Mouse (Mus musculus) heart, postnatal 25 days (tissue): ENCODE data around the gene Snap23. TPM values are rescaled to one million over a fixed set of nuclear protein-coding genes. Genes with fewer than 3 reads are reported as not detected.

Experiments used
- DNase-seq: peaks from one replicate; pipeline ENCODE4 v3.0.0; 2022; ENCODE audit warnings: low spot score
- intact Hi-C: fragments of 180-260 bp; cut with DNase I; formaldehyde crosslinking; loops from one replicate; pipeline ENCODE4 v1.15.1; 2025
- total RNA-seq, 2 experiments: library from RNA; stranded (reverse); gene quantifications; 2 replicates each; pipeline ENCODE4 v1.2.3; 2021

Snap23 gene
- total RNA-seq, 2 experiments from 2014 or later, result 58.5 to 63.4 TPM

DNA sequence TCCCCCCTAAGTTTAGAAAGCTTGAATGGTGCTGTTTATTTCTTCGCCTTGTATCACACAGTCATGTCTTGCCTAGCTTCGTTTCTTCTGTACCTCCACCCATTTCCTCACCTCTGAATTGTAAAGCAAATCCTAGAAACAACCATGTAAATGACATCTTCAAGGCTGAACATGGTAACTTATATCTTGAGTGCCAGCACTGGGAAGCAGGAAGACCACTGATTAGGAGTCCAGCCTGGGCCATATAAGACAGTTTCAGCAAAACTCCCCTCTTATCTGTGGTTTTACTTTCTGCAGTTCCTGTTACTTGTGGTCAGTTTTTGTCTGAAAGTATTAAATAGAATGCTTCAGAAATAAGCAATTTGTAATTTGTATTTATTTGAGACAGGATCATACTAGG lies 8.5 kb downstream of the Snap23 start:
- intact Hi-C loops, result loop anchor here (5.0 kb wide), 1 partner anchor 39 kb away; no protein-coding TSS in a partner anchor
- no peak for DNase-seq

DNA sequence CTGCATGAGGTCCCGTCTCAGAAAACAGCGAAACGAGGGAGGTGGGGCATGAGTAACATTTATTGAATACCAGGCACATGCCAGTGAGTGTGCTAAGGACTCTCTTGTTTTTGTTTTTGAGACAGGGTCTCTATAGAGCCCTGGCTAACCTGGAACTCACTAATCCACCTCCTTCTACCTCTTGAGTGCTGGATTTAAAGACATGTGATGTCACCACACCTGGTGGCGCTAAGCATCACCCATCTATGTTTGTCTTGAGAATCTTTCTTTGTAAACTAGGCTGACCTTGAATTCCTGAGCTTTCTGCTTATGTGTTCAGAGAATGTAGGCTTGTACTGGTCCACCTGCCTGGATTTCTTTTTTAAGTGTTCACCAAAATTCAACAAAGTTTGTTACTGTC lies 10.3 kb downstream of the Snap23 start:
- DNase-seq, result no peak
- intact Hi-C loops, result loop anchor here (5.0 kb wide), 1 partner anchor 40 kb away; no protein-coding TSS in a partner anchor

DNA sequence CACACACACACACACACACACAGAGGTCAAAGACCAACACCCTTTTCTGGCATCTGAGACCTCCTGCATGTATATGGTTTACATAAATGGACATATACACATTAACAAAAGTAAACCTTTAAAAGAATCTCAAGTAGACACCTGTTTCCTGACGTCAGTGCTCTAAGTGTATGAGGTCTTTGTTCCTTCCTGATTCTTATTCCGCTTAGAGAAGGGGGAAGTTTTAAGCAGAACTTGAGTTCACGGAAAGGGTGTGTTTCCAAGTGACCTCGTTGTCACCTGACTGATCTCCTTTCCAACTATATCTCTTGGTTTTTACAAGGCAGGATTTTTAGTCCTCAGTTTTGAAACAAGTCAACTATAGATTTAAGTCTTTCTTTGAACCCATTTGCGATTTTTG lies 10.8 kb downstream of the Snap23 start:
- DNase-seq, result no peak
- intact Hi-C loops, result loop anchor here (5.0 kb wide), 1 partner anchor 41 kb away; no protein-coding TSS in a partner anchor

DNA sequence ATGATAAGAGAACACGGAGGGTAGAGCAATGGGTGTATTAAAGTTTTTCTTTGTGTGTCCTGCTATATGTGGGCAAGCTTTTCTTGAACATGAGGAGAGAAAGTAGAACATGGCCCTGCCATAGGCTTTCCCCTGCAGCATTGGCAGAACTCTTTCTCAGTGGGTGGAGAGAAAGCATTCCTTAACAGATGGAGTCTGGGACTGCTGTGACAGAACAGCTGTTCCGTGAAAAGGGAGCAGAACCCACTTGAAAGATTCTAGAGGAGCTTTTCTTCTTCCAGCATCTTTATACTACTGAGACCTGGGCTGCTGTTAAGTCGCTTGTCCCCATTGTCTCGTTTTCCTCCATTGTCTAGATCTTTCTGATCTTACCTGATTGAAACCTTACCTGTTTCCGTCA lies 22.3 kb downstream of the Snap23 start:
- no peak for DNase-seq
- intact Hi-C loops, result no loop called here

DNA sequence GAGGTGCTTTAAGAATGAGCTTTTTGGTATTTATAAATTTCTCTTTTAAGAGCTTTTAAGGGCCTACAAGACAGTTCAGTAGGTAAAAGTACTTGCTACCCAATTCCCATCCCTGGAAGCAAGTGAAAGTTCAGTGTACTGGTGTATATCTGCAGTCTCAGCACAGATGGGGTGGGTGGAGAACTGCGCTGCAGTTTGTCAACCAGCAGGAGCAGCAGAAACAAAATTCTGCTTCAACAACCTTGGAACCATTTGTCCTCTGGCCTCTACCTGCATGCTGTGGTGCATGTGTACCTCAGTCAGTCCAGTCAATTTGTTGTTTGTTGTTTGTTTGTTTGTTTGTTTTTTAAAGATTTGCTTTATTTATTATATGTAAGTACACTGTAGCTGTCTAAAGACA lies 24.8 kb downstream of the Snap23 start:
- no peak for DNase-seq
- intact Hi-C loops, result no loop called here

DNA sequence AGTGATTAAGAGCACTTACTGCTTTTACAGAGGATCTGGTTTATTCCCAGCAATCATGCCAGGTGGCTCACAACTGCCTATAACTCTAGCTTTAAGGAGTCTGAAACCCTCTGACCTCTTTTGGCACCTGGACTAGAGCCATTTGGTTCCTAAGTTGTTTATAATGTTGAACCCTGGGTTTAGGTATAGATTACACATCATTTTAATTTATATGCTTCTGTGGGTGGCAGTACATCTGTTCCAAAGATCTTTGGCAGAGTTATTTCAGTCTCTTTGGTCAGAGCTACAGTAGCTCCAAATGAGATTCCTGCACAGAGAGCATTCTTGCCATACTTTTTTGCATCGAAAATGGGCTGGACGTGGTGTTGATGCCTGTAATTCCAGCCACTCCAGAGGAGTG lies 30.3 kb downstream of the Snap23 start:
- intact Hi-C loops, result no loop called here

DNA sequence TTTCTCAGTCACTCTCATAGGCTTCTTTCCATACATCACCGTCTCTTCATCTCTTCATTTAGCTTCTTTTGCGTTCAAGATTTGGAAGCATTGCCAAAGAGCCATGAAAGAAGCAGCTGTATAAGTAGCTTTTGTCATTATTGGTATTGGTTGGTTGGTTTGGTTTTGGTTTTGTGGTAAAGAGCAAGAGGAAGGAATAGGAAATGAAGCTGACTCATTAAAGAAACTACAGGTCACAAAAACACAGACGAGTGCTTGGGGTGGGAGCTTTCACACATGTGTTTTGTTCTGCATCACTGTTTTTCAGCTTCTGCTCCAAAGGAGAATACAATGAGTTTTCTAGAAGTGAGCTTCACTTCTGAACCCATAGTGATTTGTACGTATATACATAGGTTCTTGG lies 32.0 kb downstream of the Snap23 start:
- intact Hi-C loops, result no loop called here

More for the DNA sequence above, 30.3 kb downstream of the Snap23 start:
- DNase-seq, result no peak

DNA sequence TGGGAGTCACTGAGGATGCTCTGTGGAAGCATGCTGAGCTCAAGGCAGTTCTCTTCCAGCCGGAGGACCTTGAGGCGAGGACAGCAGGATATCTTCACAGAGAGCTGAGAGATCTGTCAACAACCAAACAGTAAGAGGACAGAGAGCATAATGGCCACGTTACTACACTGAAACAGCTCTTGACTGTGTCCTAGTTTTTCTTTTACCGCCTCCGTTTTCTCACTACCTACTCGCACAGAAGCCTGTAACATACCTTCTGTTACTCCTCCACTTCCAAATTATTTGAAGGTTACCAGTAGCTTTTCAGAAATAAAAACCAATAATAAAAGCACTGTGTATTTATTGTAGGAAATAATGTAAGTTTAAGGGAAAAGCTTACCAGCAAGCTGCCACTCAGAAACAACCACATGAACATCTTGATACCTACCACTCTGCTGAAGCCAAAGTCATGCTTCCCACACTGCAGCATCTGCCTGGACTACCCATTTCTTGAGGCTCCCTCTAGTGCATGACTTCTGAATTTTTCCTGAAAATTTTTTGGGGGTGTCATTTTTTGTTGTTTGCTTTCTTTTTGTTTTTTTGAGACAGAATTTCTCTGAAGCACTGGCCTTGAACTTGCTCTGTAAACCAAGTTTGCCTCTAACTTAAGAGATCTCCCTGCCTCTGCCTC lies 38.7 kb downstream of the Snap23 start:
- DNase-seq, result no peak
- intact Hi-C loops, result loop anchor here (5.0 kb wide), 3 partner anchors 39 to 129 kb away; partner anchors contain the start of gene Snap23

More for the DNA sequence above, 32.0 kb downstream of the Snap23 start:
- no peak for DNase-seq

DNA sequence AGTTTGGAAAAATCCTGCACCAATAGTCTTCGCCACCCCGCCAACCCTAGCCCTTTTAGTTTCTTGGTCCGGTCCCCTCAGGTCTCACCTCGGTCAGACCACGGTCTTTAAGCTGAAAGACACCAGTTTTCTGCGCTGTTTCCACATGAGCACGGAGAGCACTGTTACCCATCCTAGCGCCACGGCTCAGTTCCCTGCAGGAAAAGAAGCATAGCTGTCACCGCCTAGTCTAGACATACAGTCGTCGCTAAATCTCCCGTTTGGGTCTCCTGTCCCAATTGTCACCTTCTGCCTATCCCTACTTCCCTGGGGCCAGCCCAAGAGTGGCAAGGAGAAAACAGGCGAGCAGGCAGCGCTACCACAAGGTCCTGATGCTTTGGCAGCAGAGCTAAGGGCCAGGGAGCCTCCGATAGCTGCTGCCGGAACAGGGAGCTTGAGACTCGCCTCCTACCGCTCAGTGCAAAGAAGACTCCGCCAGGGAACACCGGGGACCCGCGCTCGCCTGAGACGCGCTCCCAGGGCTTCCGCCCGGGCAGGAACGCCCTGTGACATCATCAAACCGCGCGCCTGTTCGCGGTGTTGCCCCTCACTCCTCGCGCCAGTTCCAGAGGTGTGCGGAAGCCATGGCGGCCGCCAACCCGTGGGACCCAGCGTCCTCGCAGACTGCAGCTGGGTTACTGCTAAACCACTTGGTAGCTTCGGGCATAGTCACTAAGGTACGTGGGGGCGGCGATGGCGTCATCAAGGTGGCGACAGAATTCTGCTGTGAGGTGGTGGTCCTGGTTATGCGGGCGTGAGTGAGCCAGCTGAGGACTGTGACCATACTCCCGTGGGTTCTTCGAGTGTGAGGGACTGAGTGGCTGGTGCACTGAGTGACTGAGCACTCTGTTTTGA lies 41.6 kb downstream of the Snap23 start, which contains the start of the genes Haus2 and Lrrc57:
Gene Haus2, plus strand, starts transcription at position 554 of the 894 bp plus-strand sequence.
Gene Lrrc57, minus strand, starts transcription at position 691 of the 894 bp plus-strand sequence.
- intact Hi-C loops, result loop anchor here (2.0 to 5.0 kb wide), 4 partner anchors 42 to 132 kb away; partner anchors contain the start of gene Snap23
- peak; percentile 80 for DNase-seq

DNA sequence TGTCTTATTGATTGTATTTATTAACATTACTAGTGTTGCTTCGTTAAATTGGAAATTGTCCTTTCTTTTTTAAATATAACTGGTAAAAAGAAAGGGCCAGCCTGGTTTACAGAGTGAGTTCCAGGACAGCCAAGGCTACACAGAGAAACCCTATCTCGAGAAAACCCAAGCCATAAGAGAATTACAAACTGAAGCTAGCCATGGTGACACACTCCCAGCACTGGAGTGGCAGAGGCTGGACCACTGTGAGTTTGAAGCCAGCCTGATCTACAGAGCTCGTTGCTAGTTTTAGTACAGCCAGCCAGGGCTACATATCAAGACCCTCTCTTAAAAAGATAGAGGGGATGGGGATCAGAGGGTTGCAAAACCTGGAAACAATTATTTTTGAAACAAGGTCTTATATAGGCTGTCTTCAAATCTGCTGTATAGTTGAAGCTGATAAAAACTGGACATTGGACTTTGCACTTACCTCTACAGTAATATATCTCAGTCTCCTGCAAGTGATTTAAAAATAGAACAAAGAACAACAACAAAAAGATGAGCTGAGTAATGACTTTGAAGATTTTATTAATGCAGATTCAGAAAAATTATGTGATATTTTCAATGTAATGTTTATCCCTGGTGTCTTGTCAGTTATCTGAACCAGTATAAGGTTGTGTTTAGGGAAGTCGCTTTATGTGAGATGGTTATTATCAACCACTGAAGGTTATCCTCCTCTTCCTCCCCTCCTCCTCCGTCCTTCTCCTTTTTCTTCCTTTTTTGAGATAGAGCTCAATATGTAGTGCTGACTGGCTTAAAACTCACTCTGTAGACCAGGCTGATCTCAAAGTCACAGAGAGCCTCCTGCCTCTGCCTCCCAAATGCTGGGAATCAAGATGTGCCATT lies 49.0 kb downstream of the Snap23 start:
- intact Hi-C loops, result no loop called here
- DNase-seq, result no peak

DNA sequence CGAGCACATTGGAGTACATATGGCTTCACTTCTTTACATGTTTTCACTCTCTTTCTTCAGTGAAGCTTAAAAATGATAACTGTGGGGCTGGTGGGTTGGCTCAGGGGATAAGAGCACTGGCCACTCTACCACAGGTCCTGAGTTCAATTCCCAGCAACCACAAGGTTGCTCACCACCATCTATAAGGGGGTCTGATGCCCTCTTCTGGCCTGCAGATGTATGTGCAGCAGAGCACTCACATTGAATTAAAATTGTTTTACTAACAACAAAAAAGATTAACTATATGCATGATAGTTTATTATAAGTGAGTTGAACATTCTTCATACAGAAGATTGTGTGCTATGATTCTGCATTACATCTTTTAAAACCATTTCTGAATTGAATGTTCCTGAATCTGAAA lies 52.1 kb downstream of the Snap23 start:
- intact Hi-C loops, result no loop called here

DNA sequence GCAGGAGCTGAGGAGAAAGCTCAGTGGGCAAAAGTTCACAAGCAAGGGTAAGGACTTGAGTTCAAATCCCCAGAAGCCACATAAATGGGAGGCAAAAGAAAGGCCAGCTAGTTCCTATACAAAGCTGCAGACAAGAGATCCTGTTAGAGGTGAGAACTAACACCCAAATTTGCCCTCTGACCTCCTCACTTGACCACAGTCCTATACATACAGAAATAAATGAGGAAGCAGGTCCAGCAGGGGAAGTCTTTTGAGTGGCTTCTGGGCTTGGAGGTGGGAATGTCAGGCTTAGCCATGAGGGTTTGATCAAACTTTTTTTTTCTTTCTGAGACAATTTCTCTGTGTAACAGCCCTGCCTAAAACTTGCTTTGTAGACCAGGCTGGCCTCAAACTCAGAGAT lies 55.4 kb downstream of the Snap23 start:
- intact Hi-C loops, result no loop called here
- DNase-seq, result no peak

More for the DNA sequence above, 52.1 kb downstream of the Snap23 start:
- no peak for DNase-seq

DNA sequence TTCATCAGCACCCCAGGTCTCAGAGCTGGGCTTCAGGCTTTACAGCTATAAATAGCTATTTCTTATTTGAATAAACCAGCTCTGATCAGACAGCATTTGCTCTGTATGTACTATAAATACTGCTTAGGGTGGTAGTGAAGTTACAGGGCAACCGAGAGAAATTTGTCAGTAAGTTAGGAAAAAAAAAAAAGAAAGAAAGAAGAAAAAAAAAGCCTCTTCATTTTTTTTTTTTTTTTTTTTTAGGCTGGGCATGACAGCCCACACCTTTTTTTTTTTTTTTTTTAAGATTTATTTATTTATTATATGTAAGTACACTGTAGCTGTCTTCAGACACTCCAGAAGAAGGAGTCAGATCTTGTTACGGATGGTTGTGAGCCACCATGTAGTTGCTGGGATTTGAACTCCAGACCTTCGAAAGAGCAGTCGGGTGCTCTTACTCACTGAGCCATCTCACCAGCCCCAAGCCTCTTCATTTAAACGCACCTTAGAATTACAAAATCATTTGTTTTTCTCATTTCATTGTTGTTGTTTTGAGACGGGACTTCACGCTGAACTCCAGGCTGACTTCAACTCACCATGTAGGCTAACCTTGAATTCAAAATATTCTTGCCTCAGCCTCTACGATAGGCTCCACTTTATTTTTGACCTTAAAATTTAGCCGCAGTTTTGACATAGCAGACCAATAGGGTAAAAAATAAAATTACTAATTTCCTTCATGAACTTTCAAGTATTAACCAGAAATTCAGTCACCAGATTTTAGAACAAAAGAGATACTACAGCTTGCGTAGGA lies 60.8 kb downstream of the Snap23 start:
- intact Hi-C loops, result no loop called here
- no peak for DNase-seq

DNA sequence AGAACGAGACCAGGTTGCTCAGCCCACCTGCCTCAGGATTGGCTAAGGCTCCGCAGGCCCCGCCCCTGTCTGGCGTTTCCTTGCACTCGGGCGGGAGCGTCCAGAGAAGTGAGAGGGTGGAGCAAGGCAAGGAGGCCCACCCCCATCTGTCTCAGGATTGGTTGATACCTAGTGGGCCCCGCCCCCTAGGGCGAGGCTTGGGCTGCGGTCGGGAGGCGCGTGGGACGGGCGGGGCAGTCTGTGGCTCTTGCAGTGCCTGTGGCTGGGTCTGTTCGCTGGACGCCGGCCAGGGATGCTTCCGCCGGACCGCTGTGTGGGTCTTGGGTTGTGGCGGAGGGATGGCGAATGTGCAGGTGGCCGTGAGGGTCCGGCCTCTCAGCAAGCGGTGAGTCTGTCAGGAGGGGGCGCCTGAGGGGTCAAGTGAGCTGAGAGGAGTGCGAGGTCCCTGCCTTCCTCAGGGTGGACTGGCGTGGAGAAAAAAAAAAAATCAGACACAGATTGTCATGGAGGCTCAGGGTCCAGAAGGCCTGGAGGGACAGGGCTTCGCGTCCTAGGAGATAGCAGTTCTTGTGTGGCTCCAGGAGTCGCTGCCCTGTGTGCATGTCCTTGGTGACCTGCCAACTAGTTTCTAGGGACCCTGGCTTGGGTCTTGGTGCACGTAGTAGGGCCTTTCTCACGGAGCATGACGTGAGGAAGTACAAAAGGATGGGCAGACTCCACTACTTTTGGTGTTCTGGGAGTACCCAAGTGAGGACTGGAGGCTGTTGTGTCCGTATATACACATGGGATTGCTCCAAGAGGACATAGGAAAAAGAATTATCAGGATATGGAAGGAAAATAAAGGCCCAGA lies 61.6 kb downstream of the Snap23 start, which contains the start of gene Stard9:
Gene Stard9, plus strand, starts transcription at position 236 of the 850 bp plus-strand sequence.
- peak; percentile 99 for DNase-seq
- intact Hi-C loops, result no loop called here

DNA sequence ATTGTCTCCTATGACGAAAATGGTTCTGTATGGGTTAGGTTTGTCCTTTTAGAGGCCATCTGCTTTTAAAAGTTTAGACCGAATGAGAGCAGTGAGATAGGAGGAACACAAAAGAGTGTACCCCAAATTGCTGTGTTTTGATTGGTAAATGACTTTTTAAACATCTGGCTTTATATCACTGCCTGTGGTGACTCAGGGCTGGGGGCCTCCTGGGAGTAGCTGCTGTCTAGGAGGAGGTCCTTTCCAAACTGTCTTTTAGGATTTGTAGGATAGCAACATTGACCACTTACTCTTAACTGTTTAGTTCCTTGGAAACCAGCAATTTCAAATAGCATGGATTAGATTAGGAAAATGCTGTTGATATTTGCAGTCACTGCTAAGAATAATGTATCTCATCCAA lies 62.8 kb downstream of the Snap23 start:
- no peak for DNase-seq
- intact Hi-C loops, result no loop called here

DNA sequence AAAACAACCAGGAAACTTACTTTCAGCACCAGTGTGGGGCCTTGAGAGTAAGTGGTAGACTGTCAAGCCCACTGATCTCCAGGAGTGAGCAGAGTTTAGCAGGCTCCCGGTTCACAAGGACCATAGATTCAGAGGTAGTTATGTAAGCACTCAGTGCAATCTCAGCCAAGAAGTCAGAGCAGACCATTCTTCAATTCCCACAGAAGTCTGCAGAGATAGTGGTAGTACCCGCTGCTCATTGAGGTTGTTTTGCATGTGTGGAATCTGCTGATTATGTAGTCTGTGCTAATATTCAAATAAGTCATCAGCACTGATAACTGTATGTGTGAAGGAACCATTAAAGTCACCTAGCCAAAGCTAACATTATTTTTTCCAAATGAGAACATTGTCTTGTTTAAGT lies 63.2 kb downstream of the Snap23 start:
- DNase-seq, result no peak
- intact Hi-C loops, result no loop called here

DNA sequence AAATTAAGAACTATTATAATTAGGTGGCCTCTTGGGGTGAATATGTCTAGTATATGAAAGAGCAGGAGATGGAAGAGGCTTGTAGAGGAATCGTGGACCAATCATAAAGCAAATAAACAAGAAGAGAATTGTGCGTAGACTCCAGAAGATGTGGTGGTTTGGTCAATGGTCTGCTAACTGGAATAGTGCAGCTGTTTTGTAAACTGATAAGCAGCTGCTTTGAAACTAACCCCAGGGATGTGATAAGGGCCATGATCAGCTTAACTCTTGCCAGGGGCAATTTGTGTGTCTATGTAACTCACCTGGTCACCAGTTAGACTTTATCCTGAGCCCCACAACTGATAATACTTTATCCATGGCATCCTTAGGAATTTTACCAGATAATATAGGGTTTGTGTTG lies 64.0 kb downstream of the Snap23 start:
- no peak for DNase-seq
- intact Hi-C loops, result no loop called here

DNA sequence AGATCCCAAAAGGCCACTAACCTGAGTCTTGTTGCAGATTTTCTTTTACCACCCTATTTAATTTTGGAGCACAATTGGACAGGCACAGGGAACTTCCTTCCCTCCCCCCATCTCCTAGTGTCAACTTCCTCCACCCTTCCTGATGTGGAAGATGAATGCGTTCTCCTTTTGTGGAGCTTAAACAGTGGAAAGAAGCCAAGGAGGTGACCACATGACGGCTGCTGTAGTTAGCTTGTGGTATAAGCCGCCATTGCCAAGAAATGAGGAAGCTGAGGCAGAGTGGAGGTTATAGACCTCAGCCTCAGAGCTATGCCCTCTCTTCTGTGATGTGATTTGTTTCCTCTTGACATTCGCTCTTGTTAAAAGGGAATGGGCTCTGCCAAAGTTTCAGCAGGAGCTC lies 64.5 kb downstream of the Snap23 start:
- peak; percentile 40 for DNase-seq
- intact Hi-C loops, result loop anchor here (2.0 kb wide), 1 partner anchor 37 kb away; no protein-coding TSS in a partner anchor
